Mouse (Mus musculus): Measurements from ENCODE around the gene Fam189a1.

Gene Fam189a1

GRCm38 (mm10) chr7:65104207-65105096 lies 51.9 kb downstream of the Fam189a1 start:
- no peak for DNase-seq (ENCODE audit: low spot score)

- DNase-seq (ENCODE audit: low spot score) = no peak
These were observed 54.7 kb downstream of the Fam189a1 start for GRCm38 (mm10) chr7:65101661-65102060.

- DNase-seq (ENCODE audit: low spot score) = no peak
These were observed 58.7 kb downstream of the Fam189a1 start for GRCm38 (mm10) chr7:65097708-65098107.

- DNase-seq (ENCODE audit: low spot score) = no peak
These were observed 60.7 kb downstream of the Fam189a1 start for GRCm38 (mm10) chr7:65095631-65096107.

- no peak for DNase-seq (ENCODE audit: low spot score)
These were observed 63.1 kb downstream of the Fam189a1 start for GRCm38 (mm10) chr7:65093314-65093713.

GRCm38 (mm10) chr7:65091486-65091885 lies 64.9 kb downstream of the Fam189a1 start:
- DNase-seq (ENCODE audit: low spot score) = no peak

GRCm38 (mm10) chr7:65085972-65086371 lies 70.4 kb downstream of the Fam189a1 start:
- no peak for DNase-seq (ENCODE audit: low spot score)

GRCm38 (mm10) chr7:65082778-65083091 lies 73.6 kb downstream of the Fam189a1 start:
- no peak for DNase-seq (ENCODE audit: low spot score)

GRCm38 (mm10) chr7:65081979-65082777 lies 74.2 kb downstream of the Fam189a1 start:
- no peak for DNase-seq (ENCODE audit: low spot score)

GRCm38 (mm10) chr7:65076134-65076533 lies 80.2 kb downstream of the Fam189a1 start:
- no peak for DNase-seq (ENCODE audit: low spot score)

- DNase-seq (ENCODE audit: low spot score) = no peak
These were observed 82.2 kb downstream of the Fam189a1 start for GRCm38 (mm10) chr7:65074194-65074593.

- DNase-seq (ENCODE audit: low spot score) = peak; percentile 57
These were observed 82.8 kb downstream of the Fam189a1 start for GRCm38 (mm10) chr7:65073555-65073954.

- no peak for DNase-seq (ENCODE audit: low spot score)
These were observed 90.2 kb downstream of the Fam189a1 start for GRCm38 (mm10) chr7:65066211-65066610.

GRCm38 (mm10) chr7:65065457-65065856 lies 90.9 kb downstream of the Fam189a1 start:
- no peak for DNase-seq (ENCODE audit: low spot score)

GRCm38 (mm10) chr7:65064638-65065037 lies 91.7 kb downstream of the Fam189a1 start:
- no peak for DNase-seq (ENCODE audit: low spot score)

GRCm38 (mm10) chr7:65064096-65064495 lies 92.3 kb downstream of the Fam189a1 start:
- no peak for DNase-seq (ENCODE audit: low spot score)

- no peak for DNase-seq (ENCODE audit: low spot score)
These were observed 96.1 kb downstream of the Fam189a1 start for GRCm38 (mm10) chr7:65060163-65060799.

- no peak for DNase-seq (ENCODE audit: low spot score)
These were observed 99.5 kb downstream of the Fam189a1 start for GRCm38 (mm10) chr7:65056864-65057263.

- DNase-seq (ENCODE audit: low spot score) = no peak
These were observed 104.4 kb downstream of the Fam189a1 start for GRCm38 (mm10) chr7:65051986-65052385.

GRCm38 (mm10) chr7:65049236-65049954 lies 107.0 kb downstream of the Fam189a1 start:
- no peak for DNase-seq (ENCODE audit: low spot score)

GRCm38 (mm10) chr7:65047700-65048099 lies 108.7 kb downstream of the Fam189a1 start:
- DNase-seq (ENCODE audit: low spot score) = no peak

- DNase-seq (ENCODE audit: low spot score) = no peak
These were observed 109.7 kb downstream of the Fam189a1 start for GRCm38 (mm10) chr7:65046690-65047089.

All from ovary, postnatal 14 days (tissue).